Mouse (Mus musculus) olfactory bulb, adult 2 months (tissue): Measurements from ENCODE around the gene Klc2.

ENCODE experiments used
- CTCF ChIP-seq: fragments of 200-500 bp; IDR thresholded peaks from 2 replicates; pipeline ENCODE4 v1.5.1; 2012; ENCODE audit warnings: low read depth, mild to moderate bottlenecking, low read length, moderate library complexity; ENCODE audit not compliant: insufficient read depth
- POLR2A ChIP-seq: fragments of 200-500 bp; IDR thresholded peaks from 2 replicates; pipeline ENCODE4 v1.6.1; 2012; ENCODE audit warnings: mild to moderate bottlenecking, low read depth, low read length, moderate library complexity; ENCODE audit not compliant: insufficient read depth

- no peak for TF ChIP-seq POLR2A
- no peak for TF ChIP-seq CTCF
Measured at GRCm38 (mm10) chr19:5167477-5167876, 49.1 kb upstream of the Klc2 start.
